Mouse (Mus musculus): ENCODE results near the gene Hhatl. TPM values are rescaled to one million over a fixed set of nuclear protein-coding genes. Genes with fewer than 3 reads are reported as not detected.

Hhatl gene
- polyA plus RNA-seq, 1 experiment from 2014 or later = 0.50 TPM

DNA sequence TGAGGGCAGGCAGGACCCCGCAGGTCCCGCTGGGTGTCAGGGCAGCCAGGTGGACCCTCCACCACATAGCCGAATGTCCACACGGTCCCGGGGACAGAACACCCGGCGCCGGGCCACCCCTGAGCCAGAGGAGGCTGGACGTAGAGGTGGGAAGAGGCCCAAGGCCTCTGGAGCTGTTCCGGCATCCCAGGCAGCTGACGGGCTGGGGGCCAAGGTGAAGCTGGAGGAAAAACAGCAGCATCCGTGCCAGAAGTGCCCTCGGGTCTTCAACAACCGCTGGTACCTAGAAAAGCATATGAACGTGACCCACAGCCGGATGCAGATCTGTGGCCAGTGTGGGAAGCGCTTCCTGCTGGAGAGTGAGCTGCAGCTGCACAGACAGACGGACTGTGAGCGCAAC is 28.6 kb downstream of the Hhatl start:
- no peak for ATAC-seq
- Histone ChIP-seq H3K4me2 (ENCODE audit: low read length) (no peak overlapping the region), H3K36me3 (ENCODE audit: control insufficient read depth, insufficient read depth, low read length) (peaks cover 45% of the 10 kb centered on the region), H3K4me3 (ENCODE audit: low read length) (no peak overlapping the region), H3K9ac (ENCODE audit: low read depth, low read length) (no peak overlapping the region), H3K9me3 (ENCODE audit: control insufficient read depth, low read length) (no peaks in the 10 kb centered on the region), H3K27me3 (replicated peaks; ENCODE audit: control insufficient read depth, insufficient read depth, low read length) (no peaks in the 10 kb centered on the region), H3K27ac (ENCODE audit: low read depth, low read length) (no peak overlapping the region), H3K4me1 (ENCODE audit: control insufficient read depth, insufficient read depth, low read depth, low read length) (peaks cover 20% of the 10 kb centered on the region)
- 89% methylated on average over 19 of the region's 19 CpGs for WGBS

DNA sequence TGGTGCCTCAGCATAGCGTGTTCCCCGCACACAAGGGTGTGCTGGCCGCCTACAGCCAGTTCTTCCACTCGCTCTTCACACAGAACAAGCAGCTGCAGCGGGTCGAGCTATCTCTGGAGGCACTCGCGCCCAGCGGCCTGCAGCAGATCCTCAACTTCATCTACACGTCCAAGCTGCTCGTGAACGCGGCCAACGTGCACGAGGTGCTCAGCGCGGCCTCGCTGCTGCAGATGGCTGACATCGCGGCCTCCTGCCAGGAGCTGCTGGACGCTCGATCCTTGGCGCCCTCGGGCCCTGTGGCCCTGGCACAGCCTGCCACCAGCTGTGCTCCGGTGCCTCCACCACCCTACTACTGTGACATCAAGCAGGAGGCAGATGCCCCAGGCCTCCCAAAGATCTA is 29.5 kb downstream of the Hhatl start:
- Histone ChIP-seq H3K4me3 (ENCODE audit: low read length) (no peak overlapping the region), H3K27me3 (replicated peaks; ENCODE audit: control insufficient read depth, insufficient read depth, low read length) (no peaks in the 10 kb centered on the region), H3K36me3 (ENCODE audit: control insufficient read depth, insufficient read depth, low read length) (peaks cover 37% of the 10 kb centered on the region), H3K4me2 (ENCODE audit: low read length) (no peak overlapping the region), H3K9me3 (ENCODE audit: control insufficient read depth, low read length) (no peaks in the 10 kb centered on the region), H3K27ac (ENCODE audit: low read depth, low read length) (no peak overlapping the region), H3K9ac (ENCODE audit: low read depth, low read length) (no peak overlapping the region), H3K4me1 (ENCODE audit: control insufficient read depth, insufficient read depth, low read depth, low read length) (peaks cover 29% of the 10 kb centered on the region)
- WGBS = 79% methylated on average over 25 of the region's 25 CpGs
- ATAC-seq = no peak

- Histone ChIP-seq H3K4me2 (ENCODE audit: low read length) (no peak overlapping the region), H3K9ac (ENCODE audit: low read depth, low read length) (no peak overlapping the region), H3K4me1 (ENCODE audit: control insufficient read depth, insufficient read depth, low read depth, low read length) (peaks cover 30% of the 10 kb centered on the region), H3K36me3 (ENCODE audit: control insufficient read depth, insufficient read depth, low read length) (peaks cover 32% of the 10 kb centered on the region), H3K27ac (ENCODE audit: low read depth, low read length) (no peak overlapping the region), H3K4me3 (ENCODE audit: low read length) (no peak overlapping the region), H3K9me3 (ENCODE audit: control insufficient read depth, low read length) (no peaks in the 10 kb centered on the region), H3K27me3 (replicated peaks; ENCODE audit: control insufficient read depth, insufficient read depth, low read length) (no peaks in the 10 kb centered on the region)
- ATAC-seq = no peak
- 84% methylated on average over 10 of the region's 10 CpGs for WGBS
These were observed 30.1 kb downstream of the Hhatl start for GRCm38 (mm10) chr9:121762248-121762647.

GRCm38 (mm10) chr9:121761787-121762186 is 30.5 kb downstream of the Hhatl start:
- no peak overlapping the region for H3K27ac ChIP-seq (ENCODE audit: low read depth, low read length)
- 61% methylated on average over 8 of the region's 8 CpGs for WGBS
- ATAC-seq = no peak
- peaks cover 30% of the 10 kb centered on the region for H3K4me1 ChIP-seq (ENCODE audit: control insufficient read depth, insufficient read depth, low read depth, low read length)
- H3K27me3 ChIP-seq (replicated peaks; ENCODE audit: control insufficient read depth, insufficient read depth, low read length) = no peaks in the 10 kb centered on the region
- no peaks in the 10 kb centered on the region for H3K9me3 ChIP-seq (ENCODE audit: control insufficient read depth, low read length)
- no peak overlapping the region for H3K4me3 ChIP-seq (ENCODE audit: low read length)
- H3K9ac ChIP-seq (ENCODE audit: low read depth, low read length) = peak overlapping the region; percentile 8; the same call in 1 of the 2 replicates
- no peak overlapping the region for H3K4me2 ChIP-seq (ENCODE audit: low read length)
- H3K36me3 ChIP-seq (ENCODE audit: control insufficient read depth, insufficient read depth, low read length) = peaks cover 32% of the 10 kb centered on the region

GRCm38 (mm10) chr9:121761091-121761665 is 31.1 kb downstream of the Hhatl start:
- ATAC-seq = no peak
- whole genome bisulfite sequencing = 62% methylated on average over 10 of the region's 10 CpGs

DNA sequence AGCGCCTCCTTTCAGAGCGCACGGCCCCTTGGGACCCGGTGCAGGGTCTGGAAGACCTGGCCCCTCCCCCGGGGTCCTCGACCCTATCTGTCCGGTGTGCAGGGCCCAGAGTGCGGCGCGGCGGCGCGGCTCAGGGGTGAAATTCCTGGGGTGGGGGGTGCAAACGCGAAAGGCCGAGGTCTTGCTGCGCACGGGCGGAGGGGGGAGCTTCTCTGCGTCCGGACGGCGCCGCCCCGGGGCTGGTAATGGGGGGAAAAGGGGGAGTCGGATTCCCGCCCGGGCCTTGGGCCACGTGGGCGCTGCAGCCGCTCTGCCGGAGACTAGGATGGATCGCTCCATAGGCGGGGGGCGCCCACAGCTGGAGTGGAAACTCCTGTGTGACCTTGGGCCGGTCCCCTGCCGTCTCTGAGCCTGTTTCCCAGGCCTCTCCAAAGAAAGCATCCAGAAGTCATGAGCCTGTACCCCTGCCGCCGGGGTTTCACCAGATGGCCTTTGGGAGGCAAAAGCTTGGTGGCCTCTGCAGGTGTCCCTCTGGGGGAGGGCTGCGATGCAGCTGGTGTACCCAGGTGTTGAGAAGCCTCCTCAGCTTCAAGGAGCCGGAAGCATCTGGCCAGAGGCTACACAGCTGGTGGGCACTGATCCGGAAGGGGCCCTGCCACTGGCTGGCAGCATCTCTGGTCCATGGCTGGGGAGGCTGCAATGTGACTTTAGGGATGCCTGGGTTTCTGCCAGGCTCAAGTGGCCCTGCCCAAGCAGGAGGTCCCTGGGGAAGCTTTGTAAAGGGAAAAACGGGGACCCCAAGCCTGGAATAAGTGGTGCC is 31.8 kb downstream of the Hhatl start:
- Histone ChIP-seq H3K36me3 (ENCODE audit: control insufficient read depth, insufficient read depth, low read length) (peaks cover 36% of the 10 kb centered on the region), H3K9me3 (ENCODE audit: control insufficient read depth, low read length) (no peaks in the 10 kb centered on the region), H3K4me3 (ENCODE audit: low read length) (peak overlapping the region; percentile 83), H3K9ac (ENCODE audit: low read depth, low read length) (peak overlapping the region; percentile 89), H3K4me2 (ENCODE audit: low read length) (peak overlapping the region; percentile 90), H3K27ac (ENCODE audit: low read depth, low read length) (peak overlapping the region; percentile 90), H3K27me3 (replicated peaks; ENCODE audit: control insufficient read depth, insufficient read depth, low read length) (no peaks in the 10 kb centered on the region), H3K4me1 (ENCODE audit: control insufficient read depth, insufficient read depth, low read depth, low read length) (peaks cover 30% of the 10 kb centered on the region)
- 1% methylated on average over 34 of the region's 43 CpGs for WGBS
- peak; percentile 32 for ATAC-seq

More at GRCm38 (mm10) chr9:121761091-121761665, 31.1 kb downstream of the Hhatl start:
- H3K9me3 ChIP-seq (ENCODE audit: control insufficient read depth, low read length) = no peaks in the 10 kb centered on the region
- peaks cover 35% of the 10 kb centered on the region for H3K36me3 ChIP-seq (ENCODE audit: control insufficient read depth, insufficient read depth, low read length)
- peak overlapping the region; percentile 90 for H3K27ac ChIP-seq (ENCODE audit: low read depth, low read length)
- H3K9ac ChIP-seq (ENCODE audit: low read depth, low read length) = peak overlapping the region; percentile 89
- H3K27me3 ChIP-seq (replicated peaks; ENCODE audit: control insufficient read depth, insufficient read depth, low read length) = no peaks in the 10 kb centered on the region
- peaks cover 30% of the 10 kb centered on the region for H3K4me1 ChIP-seq (ENCODE audit: control insufficient read depth, insufficient read depth, low read depth, low read length)
- H3K4me2 ChIP-seq (ENCODE audit: low read length) = peak overlapping the region; percentile 90
- peak overlapping the region; percentile 83 for H3K4me3 ChIP-seq (ENCODE audit: low read length)

DNA sequence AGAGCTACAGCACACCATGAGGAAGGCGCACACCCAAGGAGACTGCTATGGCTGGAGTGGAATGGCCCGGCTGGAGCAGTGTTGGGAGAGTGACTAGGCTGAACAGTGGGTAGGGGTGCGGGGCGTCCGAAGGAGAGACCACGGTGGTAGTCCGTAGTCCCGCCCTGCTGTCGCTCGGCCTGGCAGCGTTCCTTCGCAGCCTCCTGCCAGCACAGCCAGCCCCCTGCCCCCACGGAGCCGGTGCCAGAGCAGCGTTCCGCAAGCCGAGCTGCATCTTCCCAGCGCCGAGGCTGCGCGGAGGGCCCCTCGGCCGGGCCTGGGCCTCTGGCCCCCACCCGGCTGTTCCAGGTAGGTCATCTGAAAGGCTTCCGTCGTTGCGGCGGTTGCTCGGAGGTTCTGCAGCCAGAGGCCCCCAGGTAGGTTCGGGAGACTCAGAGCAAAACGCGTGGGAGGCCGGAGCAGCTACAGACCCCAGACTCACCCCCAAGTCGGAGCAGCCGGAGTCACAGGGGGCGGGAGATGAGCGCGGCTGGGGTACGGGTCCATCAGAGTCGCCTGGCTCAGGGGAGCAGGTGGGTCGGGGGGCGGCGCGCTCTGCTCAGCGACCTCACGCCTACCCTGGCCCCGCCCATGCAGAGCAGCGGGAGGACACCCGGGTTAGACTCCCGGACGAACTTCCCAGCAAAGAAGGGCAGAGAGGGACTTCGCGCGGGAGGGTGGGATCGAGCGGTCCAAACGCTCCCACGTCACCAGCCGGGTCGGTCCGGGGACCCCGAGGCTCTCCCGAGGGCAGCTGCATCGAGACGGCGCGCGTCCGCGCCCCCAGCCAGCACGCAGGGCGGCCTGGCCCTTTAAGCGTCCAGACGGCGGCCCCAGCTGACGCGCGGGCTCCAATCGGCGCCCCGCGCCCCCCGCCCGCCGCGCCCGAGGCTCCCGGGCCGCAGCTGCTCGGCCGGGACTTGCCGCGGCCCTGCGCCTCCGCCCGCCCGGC is 32.9 kb downstream of the Hhatl start, which contains the start of gene Zfp651:
TSS of gene Zfp651 (plus strand) at position 240 of the 991 bp plus-strand sequence.
- peak within 1 kb of the TSS; percentile 83 for H3K4me3 ChIP-seq (ENCODE audit: low read length)
- H3K4me2 ChIP-seq (ENCODE audit: low read length) = peak within 1 kb of the TSS; percentile 90
- H3K36me3 ChIP-seq (ENCODE audit: control insufficient read depth, insufficient read depth, low read length) = peaks cover 31% of the 10 kb centered on the region
- peaks cover 28% of the 10 kb centered on the region for H3K4me1 ChIP-seq (ENCODE audit: control insufficient read depth, insufficient read depth, low read depth, low read length)
- peak within 1 kb of the TSS; percentile 89 for H3K9ac ChIP-seq (ENCODE audit: low read depth, low read length)
- under 1% methylated on average over 59 of the region's 97 CpGs for WGBS
- no peaks in the 10 kb centered on the region for H3K27me3 ChIP-seq (replicated peaks; ENCODE audit: control insufficient read depth, insufficient read depth, low read length)
- peak; percentile 80 for ATAC-seq
- H3K9me3 ChIP-seq (ENCODE audit: control insufficient read depth, low read length) = no peaks in the 10 kb centered on the region
- H3K27ac ChIP-seq (ENCODE audit: low read depth, low read length) = peak within 1 kb of the TSS; percentile 90

- H3K27ac ChIP-seq (ENCODE audit: low read depth, low read length) = peak overlapping the region; percentile 90
- no peak for ATAC-seq
- peaks cover 28% of the 10 kb centered on the region for H3K4me1 ChIP-seq (ENCODE audit: control insufficient read depth, insufficient read depth, low read depth, low read length)
- H3K4me3 ChIP-seq (ENCODE audit: low read length) = peak overlapping the region; percentile 83
- peak overlapping the region; percentile 89 for H3K9ac ChIP-seq (ENCODE audit: low read depth, low read length)
- H3K9me3 ChIP-seq (ENCODE audit: control insufficient read depth, low read length) = no peaks in the 10 kb centered on the region
- H3K27me3 ChIP-seq (replicated peaks; ENCODE audit: control insufficient read depth, insufficient read depth, low read length) = no peaks in the 10 kb centered on the region
- WGBS = 53% methylated on average over 10 of the region's 10 CpGs
- H3K36me3 ChIP-seq (ENCODE audit: control insufficient read depth, insufficient read depth, low read length) = peaks cover 28% of the 10 kb centered on the region
- H3K4me2 ChIP-seq (ENCODE audit: low read length) = peak overlapping the region; percentile 90
These were observed 34.2 kb downstream of the Hhatl start for GRCm38 (mm10) chr9:121757835-121758814.

Measured in hindbrain, embryonic 16.5 days (tissue).